Mouse (Mus musculus) ES-E14 (cell line): ENCODE measurements around the gene Gcnt1. TPM values are rescaled to one million over a fixed set of nuclear protein-coding genes. Genes with fewer than 3 reads are reported as not detected.

Experiments used
- DNase-seq: peaks from one replicate; pipeline ENCODE4 v3.0.0-alpha.2; 2013; ENCODE audit warnings: low read depth, low spot score
- H3K27ac ChIP-seq: 2 replicates; pipeline ENCODE4 v1.5.1; 2012; ENCODE audit warnings: low read depth, mild to moderate bottlenecking, low read length, moderate library complexity, mixed read lengths; ENCODE audit not compliant: poor library complexity, insufficient read depth, severe bottlenecking
- H3K36me3 ChIP-seq: 2 replicates; pipeline ENCODE4 v1.6.1; 2012; ENCODE audit warnings: mild to moderate bottlenecking, low read length, moderate library complexity, mixed read lengths; ENCODE audit not compliant: control insufficient read depth, poor library complexity, insufficient read depth, severe bottlenecking
- H3K4me1 ChIP-seq, 2 experiments: fragments of 150-350 bp in 1 of 2; sonication (generic) in 1 of 2; 2 replicates each; pipeline ENCODE4 v1.6.1; 2012; ENCODE audit warnings: low read length in 2 of 2, mild to moderate bottlenecking in 1 of 2, mixed read lengths in 1 of 2; ENCODE audit not compliant: control insufficient read depth in 2 of 2, insufficient read depth in 2 of 2, poor library complexity in 1 of 2
- H3K4me3 ChIP-seq, 2 experiments: fragments of 150-350 bp in 1 of 2; sonication (generic) in 1 of 2; 2 replicates each; pipeline ENCODE4 v1.5.1; 2012; ENCODE audit warnings: low read length in 2 of 2, low read depth in 1 of 2, mild to moderate bottlenecking in 1 of 2, mixed read lengths in 1 of 2; ENCODE audit not compliant: insufficient read depth in 1 of 2, poor library complexity in 1 of 2, severe bottlenecking in 1 of 2
- H3K9ac ChIP-seq: 2 replicates; pipeline ENCODE4 v1.6.1; 2012; ENCODE audit warnings: low read depth, mild to moderate bottlenecking, low read length, mixed read lengths; ENCODE audit not compliant: poor library complexity, insufficient read depth, severe bottlenecking
- H3K9me3 ChIP-seq: fragments of 150-350 bp; sonication (generic); 2 replicates; pipeline ENCODE4 v1.6.1; 2012; ENCODE audit warnings: low read depth, mild to moderate bottlenecking, low read length; ENCODE audit not compliant: control insufficient read depth, insufficient read depth
- CHD2 ChIP-seq: IDR thresholded peaks from 2 replicates; pipeline ENCODE4 v1.6.1; 2014; ENCODE audit warnings: mild to moderate bottlenecking, low read depth, low read length, inconsistent platforms
- HCFC1 ChIP-seq: IDR thresholded peaks from 2 replicates; pipeline ENCODE4 v1.6.1; 2012; ENCODE audit warnings: low read length, inconsistent platforms, borderline replicate concordance; ENCODE audit not compliant: insufficient read depth
- MAFK ChIP-seq: IDR thresholded peaks from 2 replicates; pipeline ENCODE4 v1.6.1; 2014; ENCODE audit warnings: mild to moderate bottlenecking, low read depth, low read length, inconsistent platforms; ENCODE audit not compliant: insufficient read depth
- ZC3H11A ChIP-seq: IDR thresholded peaks from 2 replicates; pipeline ENCODE4 v1.6.1; 2012; ENCODE audit warnings: low read depth, mild to moderate bottlenecking, inconsistent platforms, low read length, borderline replicate concordance
- ZNF384 ChIP-seq: IDR thresholded peaks from 2 replicates; pipeline ENCODE4 v1.6.1; 2012; ENCODE audit warnings: low read depth, low read length, inconsistent platforms
- in situ Hi-C, 2 experiments: fragments of 600-800 bp; cut with MboI; formaldehyde crosslinking; loops; one replicate each; pipeline ENCODE4 v1.15.1; 2025; ENCODE audit warnings: low sequenced_read_pairs in 2 of 2, inconsistent platforms in 1 of 2; ENCODE audit not compliant: unreplicated experiment in 2 of 2
- total RNA-seq: library from RNA; depleted of rRNA; stranded (reverse); fragments of 300-350 nt; gene quantifications from 2 replicates; pipeline ENCODE4 v1.2.3, GENCODE M21; 2012

Gcnt1 gene
- total RNA-seq, 1 experiment, result 24.1 TPM

DNA sequence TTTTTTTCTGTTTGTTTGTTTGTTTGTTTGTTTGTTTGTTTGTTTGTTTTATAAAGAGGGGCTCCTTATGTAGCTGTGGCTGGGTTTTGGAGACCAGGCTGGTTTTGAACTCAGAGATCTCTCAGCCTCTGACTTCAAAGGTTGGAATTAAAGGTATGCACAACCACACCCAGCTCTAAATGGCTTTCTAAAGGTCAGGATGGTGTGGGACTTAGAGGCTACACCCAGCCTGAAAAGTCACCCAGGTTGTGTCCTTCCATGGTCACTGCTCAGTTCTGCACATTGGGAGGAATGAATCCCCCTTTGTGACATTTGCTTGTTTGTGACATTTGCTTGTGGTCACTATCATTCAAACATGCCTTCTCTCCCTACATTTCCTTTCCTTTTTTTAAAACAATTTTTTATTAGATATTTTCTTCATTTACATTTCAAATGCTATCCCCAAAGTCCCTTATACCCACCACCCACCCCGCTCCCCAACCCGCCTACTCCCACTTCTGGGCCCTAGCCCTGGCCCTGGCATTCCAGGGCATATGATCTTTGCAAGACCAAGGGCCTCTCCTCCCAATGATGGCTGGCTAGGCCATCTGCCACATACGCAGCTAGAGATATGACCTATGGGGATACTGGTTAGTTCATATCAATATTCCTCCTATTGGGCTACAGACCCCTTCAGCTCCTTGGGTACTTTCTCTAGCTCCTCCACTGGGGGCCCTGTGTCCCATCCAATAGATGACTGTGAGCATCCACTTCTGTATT is 25.7 kb downstream of the Gcnt1 start:
- in situ Hi-C loops, result no loop called here
- no peak overlapping the region for H3K9ac ChIP-seq
- no peak for DNase-seq
- no peak for TF ChIP-seq ZC3H11A
- no peaks in the 10 kb centered on the region for H3K9me3 ChIP-seq
- H3K4me1 ChIP-seq, result peaks cover 0 to 10% of the 10 kb centered on the region in 2 experiments; a peak in 2 of 4 replicates
- H3K27ac ChIP-seq, result no peak overlapping the region
- H3K36me3 ChIP-seq, result no peaks in the 10 kb centered on the region
- H3K4me3 ChIP-seq, result no peak overlapping the region

DNA sequence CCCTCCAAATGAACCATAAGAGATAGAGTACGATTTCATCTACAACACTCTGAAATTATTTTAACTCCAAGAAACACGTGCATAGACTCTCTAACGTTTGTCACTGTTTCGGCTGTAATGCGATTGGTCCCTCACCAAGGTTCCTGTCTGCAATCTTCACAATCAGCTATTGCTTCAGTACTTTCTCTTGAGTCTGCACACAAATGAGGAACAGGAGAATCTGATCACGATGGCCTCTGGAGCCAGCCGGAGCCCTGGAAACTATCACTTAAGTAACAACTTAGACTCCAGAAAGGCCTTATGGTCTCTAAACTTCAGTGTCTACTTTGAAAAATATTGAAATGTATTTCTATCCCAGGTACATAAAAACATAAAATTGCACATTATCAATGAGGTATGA is 27.8 kb downstream of the Gcnt1 start:
- H3K9me3 ChIP-seq, result no peaks in the 10 kb centered on the region
- TF ChIP-seq CHD2 (no peak), ZNF384 (no peak), HCFC1 (no peak), MAFK (no peak), ZC3H11A (no peak)
- no peak for DNase-seq
- H3K4me1 ChIP-seq, result peaks cover 0 to 4% of the 10 kb centered on the region in 2 experiments; a peak in 2 of 4 replicates
- H3K36me3 ChIP-seq, result no peaks in the 10 kb centered on the region
- H3K27ac ChIP-seq, result no peak overlapping the region
- no peak overlapping the region for H3K9ac ChIP-seq
- in situ Hi-C loops, result no loop called here
- no peak overlapping the region for H3K4me3 ChIP-seq

DNA sequence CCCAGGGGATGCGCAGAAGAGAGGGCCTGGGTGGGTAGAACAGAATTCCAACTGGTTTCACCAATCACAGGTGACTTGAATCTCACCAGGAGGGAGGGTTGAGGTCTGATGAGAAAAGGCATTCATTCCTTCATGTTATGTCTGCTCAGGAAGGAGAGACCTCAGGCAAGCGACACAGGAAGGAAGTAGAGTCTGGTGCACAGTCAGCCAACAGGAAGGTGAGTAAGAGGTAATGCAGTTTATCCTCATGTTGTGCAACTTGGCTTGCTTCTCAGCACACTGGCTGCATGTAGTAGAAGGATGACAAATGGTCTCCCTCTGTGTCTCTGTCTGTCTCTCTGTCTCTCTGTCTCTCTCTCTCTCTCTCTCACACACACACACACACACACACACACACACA is 33.1 kb downstream of the Gcnt1 start:
- Histone ChIP-seq H3K9me3 (no peaks in the 10 kb centered on the region), H3K9ac (no peak overlapping the region), H3K36me3 (no peaks in the 10 kb centered on the region), H3K27ac (no peak overlapping the region), H3K4me3 (no peak overlapping the region), H3K4me1 (no peaks in the 10 kb centered on the region)
- in situ Hi-C loops, result no loop called here
- DNase-seq, result no peak
- TF ChIP-seq HCFC1 (no peak), MAFK (no peak), ZNF384 (no peak), CHD2 (no peak), ZC3H11A (no peak)

DNA sequence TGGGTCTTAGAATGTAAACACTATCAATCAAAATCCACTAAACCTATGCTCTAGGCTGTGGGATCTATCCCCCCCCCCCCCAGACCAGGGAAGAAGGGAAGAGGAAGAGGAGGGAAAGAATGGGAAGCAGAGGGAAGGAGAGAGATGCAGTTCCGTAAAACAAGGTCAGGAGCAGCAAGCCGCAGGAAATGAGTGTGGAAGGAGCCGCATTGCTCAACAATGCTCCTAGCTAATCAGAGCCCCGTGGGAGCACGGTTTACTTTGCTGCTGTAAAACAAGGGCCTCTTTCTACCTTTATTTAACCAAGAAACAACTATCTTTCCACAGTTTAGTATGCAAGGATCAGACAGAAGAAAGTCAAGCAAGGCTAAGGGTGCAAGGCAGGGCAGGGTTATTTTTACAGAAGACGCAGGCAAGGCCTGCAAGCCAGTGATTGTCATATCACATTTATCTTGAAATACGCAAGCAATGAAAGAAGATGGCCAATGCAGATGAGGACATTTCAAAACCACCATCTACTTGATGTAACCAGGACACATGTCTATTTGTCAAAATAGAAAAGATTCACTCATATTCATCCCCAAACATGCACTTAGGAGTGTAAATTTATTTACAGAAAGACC is 35.5 kb downstream of the Gcnt1 start:
- in situ Hi-C loops, result no loop called here
- Histone ChIP-seq H3K9me3 (no peaks in the 10 kb centered on the region), H3K9ac (no peak overlapping the region), H3K4me3 (no peak overlapping the region), H3K4me1 (peaks cover 0 to 1% of the 10 kb centered on the region in 2 experiments; a peak in 1 of 4 replicates), H3K36me3 (no peaks in the 10 kb centered on the region), H3K27ac (no peak overlapping the region)
- no peak for DNase-seq
- no peak for TF ChIP-seq CHD2
- no peak for TF ChIP-seq ZC3H11A
- no peak for TF ChIP-seq HCFC1
- TF ChIP-seq MAFK, result no peak
- TF ChIP-seq ZNF384, result no peak
